Mouse (Mus musculus): ENCODE data around the gene Gria4. TPM values are rescaled to one million over a fixed set of nuclear protein-coding genes. Genes with fewer than 3 reads are reported as not detected.

Gria4 gene
- polyA plus RNA-seq, 1 experiment from 2014 or later, result 42.6 TPM

DNA sequence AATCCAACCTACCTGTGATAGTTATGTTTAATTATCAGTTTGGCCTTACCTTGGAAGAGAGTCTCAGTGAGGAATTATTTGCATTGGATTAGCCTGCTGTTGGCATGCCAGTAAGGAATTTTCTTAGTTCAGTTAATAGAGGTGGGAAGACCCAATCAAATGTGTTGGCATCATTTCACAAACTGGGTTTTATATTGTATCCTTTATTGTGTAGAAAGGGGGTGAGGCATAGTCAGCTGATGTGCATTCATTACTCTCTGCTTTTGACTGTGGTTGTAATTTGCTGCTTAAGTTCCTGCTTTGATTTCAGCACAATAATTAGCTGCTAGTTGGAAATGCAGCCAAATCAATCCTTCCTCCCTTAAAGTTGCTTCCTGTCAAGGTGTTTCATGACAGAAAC lies 83.7 kb downstream of the Gria4 start:
- Histone ChIP-seq H3K36me3 (ENCODE audit: control insufficient read depth, insufficient read depth, low read length) (no peaks in the 10 kb centered on the region), H3K27me3 (replicated peaks; ENCODE audit: control insufficient read depth, insufficient read depth, low read length) (no peaks in the 10 kb centered on the region), H3K4me2 (ENCODE audit: low read length) (no peak overlapping the region), H3K27ac (ENCODE audit: low read depth, low read length) (no peak overlapping the region), H3K9me3 (ENCODE audit: control insufficient read depth, low read length) (no peaks in the 10 kb centered on the region), H3K9ac (ENCODE audit: low read depth, low read length) (no peak overlapping the region), H3K4me1 (ENCODE audit: control insufficient read depth, insufficient read depth, low read depth, low read length) (no peaks in the 10 kb centered on the region), H3K4me3 (ENCODE audit: low read length) (no peak overlapping the region)
- ATAC-seq, result no peak

DNA sequence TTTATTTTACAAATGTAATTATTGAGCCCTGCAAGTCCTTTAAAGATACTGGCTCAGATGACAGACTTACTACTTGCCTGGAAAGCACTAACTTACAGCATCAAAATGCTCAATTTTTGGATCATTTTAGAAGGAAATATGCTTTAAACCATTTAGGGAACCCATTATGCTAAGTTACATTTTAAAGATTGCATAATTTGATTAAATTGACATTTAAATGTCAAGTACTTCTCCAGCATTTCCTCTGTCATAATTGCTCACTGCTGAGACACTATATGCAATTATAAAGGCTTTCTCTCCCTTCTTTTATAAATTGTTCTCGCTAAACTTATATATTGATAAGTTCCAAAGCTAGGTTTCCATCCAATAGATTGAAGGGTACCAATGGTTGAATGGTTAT lies 108.9 kb downstream of the Gria4 start:
- Histone ChIP-seq H3K4me3 (ENCODE audit: low read length) (no peak overlapping the region), H3K9ac (ENCODE audit: low read depth, low read length) (no peak overlapping the region), H3K27me3 (replicated peaks; ENCODE audit: control insufficient read depth, insufficient read depth, low read length) (no peaks in the 10 kb centered on the region), H3K36me3 (ENCODE audit: control insufficient read depth, insufficient read depth, low read length) (no peaks in the 10 kb centered on the region), H3K4me2 (ENCODE audit: low read length) (no peak overlapping the region), H3K9me3 (ENCODE audit: control insufficient read depth, low read length) (no peaks in the 10 kb centered on the region), H3K27ac (ENCODE audit: low read depth, low read length) (no peak overlapping the region), H3K4me1 (ENCODE audit: control insufficient read depth, insufficient read depth, low read depth, low read length) (no peaks in the 10 kb centered on the region)
- ATAC-seq, result no peak
- 85% methylated on average over 1 of the region's 1 CpGs for WGBS

GRCm38 (mm10) chr9:4680244-4680643 lies 115.8 kb downstream of the Gria4 start:
- Histone ChIP-seq H3K27me3 (replicated peaks; ENCODE audit: control insufficient read depth, insufficient read depth, low read length) (no peaks in the 10 kb centered on the region), H3K4me1 (ENCODE audit: control insufficient read depth, insufficient read depth, low read depth, low read length) (no peaks in the 10 kb centered on the region), H3K27ac (ENCODE audit: low read depth, low read length) (no peak overlapping the region), H3K4me3 (ENCODE audit: low read length) (no peak overlapping the region), H3K4me2 (ENCODE audit: low read length) (no peak overlapping the region), H3K36me3 (ENCODE audit: control insufficient read depth, insufficient read depth, low read length) (no peaks in the 10 kb centered on the region), H3K9ac (ENCODE audit: low read depth, low read length) (no peak overlapping the region), H3K9me3 (ENCODE audit: control insufficient read depth, low read length) (no peaks in the 10 kb centered on the region)
- WGBS, result 65% methylated on average over 2 of the region's 2 CpGs
- ATAC-seq, result peak; percentile 42; the same call in 1 of the 2 replicates

DNA sequence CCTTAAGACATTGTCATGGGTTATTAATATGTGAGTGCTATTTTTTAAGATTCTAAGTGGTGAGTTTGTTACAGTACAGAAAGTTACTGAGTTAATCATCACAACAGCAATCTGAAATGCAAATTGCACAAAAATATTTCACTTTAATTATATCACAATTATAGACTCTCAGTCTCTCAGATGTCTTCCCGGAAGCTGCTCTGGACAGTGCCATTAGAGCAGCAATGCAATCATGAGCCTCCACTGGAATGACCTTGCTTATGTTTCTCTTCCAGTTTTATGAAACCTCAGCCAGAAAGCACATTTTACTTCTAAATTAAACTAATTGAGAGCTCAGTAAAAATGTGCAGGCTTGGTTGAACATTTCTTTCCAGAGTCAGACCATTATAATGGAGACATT lies 116.9 kb downstream of the Gria4 start:
- ATAC-seq, result no peak
- Histone ChIP-seq H3K36me3 (ENCODE audit: control insufficient read depth, insufficient read depth, low read length) (no peaks in the 10 kb centered on the region), H3K9ac (ENCODE audit: low read depth, low read length) (no peak overlapping the region), H3K27ac (ENCODE audit: low read depth, low read length) (no peak overlapping the region), H3K4me1 (ENCODE audit: control insufficient read depth, insufficient read depth, low read depth, low read length) (no peaks in the 10 kb centered on the region), H3K4me2 (ENCODE audit: low read length) (no peak overlapping the region), H3K27me3 (replicated peaks; ENCODE audit: control insufficient read depth, insufficient read depth, low read length) (no peaks in the 10 kb centered on the region), H3K9me3 (ENCODE audit: control insufficient read depth, low read length) (no peaks in the 10 kb centered on the region), H3K4me3 (ENCODE audit: low read length) (no peak overlapping the region)
- WGBS, result 65% methylated on average over 1 of the region's 1 CpGs

DNA sequence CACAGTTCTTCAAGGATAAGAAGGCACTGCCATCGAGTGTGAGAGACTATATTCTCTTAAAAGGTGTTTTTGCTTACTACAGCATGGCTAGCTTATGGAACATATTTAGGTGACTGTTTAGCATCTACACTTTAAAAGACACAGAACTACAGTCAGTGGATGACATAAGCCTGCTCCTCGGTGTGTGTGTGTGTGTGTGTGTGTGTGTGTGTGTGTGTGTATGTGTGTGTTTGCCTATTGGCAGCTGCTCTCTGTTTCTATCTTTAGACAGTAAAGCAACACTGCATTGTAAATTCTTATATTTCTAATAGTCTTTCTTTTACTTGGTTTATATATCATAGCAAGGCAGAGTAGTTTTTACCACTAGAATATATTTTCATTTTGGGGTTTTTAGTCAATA lies 130.3 kb downstream of the Gria4 start:
- no peaks in the 10 kb centered on the region for H3K36me3 ChIP-seq (ENCODE audit: control insufficient read depth, insufficient read depth, low read length)
- H3K4me3 ChIP-seq (ENCODE audit: low read length), result no peak overlapping the region
- H3K4me2 ChIP-seq (ENCODE audit: low read length), result no peak overlapping the region
- H3K27me3 ChIP-seq (replicated peaks; ENCODE audit: control insufficient read depth, insufficient read depth, low read length), result no peaks in the 10 kb centered on the region
- H3K27ac ChIP-seq (ENCODE audit: low read depth, low read length), result no peak overlapping the region
- no peaks in the 10 kb centered on the region for H3K4me1 ChIP-seq (ENCODE audit: control insufficient read depth, insufficient read depth, low read depth, low read length)
- 82% methylated on average over 2 of the region's 2 CpGs for WGBS
- H3K9me3 ChIP-seq (ENCODE audit: control insufficient read depth, low read length), result no peaks in the 10 kb centered on the region
- no peak for ATAC-seq
- no peak overlapping the region for H3K9ac ChIP-seq (ENCODE audit: low read depth, low read length)

DNA sequence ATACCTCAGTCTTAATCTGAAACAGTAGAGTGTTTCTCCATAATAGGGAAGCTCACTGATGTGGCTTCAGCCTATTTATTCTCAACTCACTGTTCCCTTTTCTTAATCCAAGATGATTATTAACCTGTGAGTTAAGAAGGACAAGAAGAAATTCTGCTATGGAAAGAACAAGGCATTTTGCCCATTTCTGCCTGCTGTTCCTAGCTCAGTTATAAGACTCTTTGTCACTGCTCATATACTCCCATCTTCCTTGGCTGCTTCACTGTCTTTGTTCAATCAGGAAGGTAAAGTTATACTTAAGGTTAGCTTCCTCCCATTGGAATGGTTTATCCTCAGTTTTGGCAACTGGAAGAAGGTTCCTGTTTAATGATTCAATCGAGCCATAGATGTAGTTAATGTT lies 133.6 kb downstream of the Gria4 start:
- H3K4me2 ChIP-seq (ENCODE audit: low read length), result no peak overlapping the region
- no peak overlapping the region for H3K4me3 ChIP-seq (ENCODE audit: low read length)
- H3K9ac ChIP-seq (ENCODE audit: low read depth, low read length), result no peak overlapping the region
- H3K27me3 ChIP-seq (replicated peaks; ENCODE audit: control insufficient read depth, insufficient read depth, low read length), result no peaks in the 10 kb centered on the region
- WGBS, result 83% methylated on average over 1 of the region's 1 CpGs
- no peaks in the 10 kb centered on the region for H3K4me1 ChIP-seq (ENCODE audit: control insufficient read depth, insufficient read depth, low read depth, low read length)
- no peak overlapping the region for H3K27ac ChIP-seq (ENCODE audit: low read depth, low read length)
- H3K36me3 ChIP-seq (ENCODE audit: control insufficient read depth, insufficient read depth, low read length), result no peaks in the 10 kb centered on the region
- H3K9me3 ChIP-seq (ENCODE audit: control insufficient read depth, low read length), result no peaks in the 10 kb centered on the region
- ATAC-seq, result no peak

DNA sequence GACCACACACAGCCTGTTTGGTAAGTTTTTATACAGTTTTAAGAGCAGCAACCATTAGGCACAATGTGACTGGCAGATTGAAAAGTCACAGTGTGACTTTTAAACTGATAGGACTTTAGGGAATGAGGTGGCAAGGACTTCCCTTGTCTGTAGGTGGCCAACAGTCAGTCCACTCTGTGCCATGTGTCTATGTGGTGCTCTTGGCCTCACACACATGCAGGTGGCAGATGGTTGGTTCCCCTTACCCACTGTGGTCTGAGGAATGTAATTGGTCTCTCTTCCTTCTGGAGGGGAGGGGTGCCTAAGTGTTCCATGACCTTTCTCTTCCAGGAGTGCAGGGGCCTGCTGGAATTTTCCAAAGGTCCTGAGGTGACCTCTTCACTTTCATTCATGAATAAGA lies 137.1 kb downstream of the Gria4 start:
- Histone ChIP-seq H3K4me3 (ENCODE audit: low read length) (no peak overlapping the region), H3K9ac (ENCODE audit: low read depth, low read length) (no peak overlapping the region), H3K27me3 (replicated peaks; ENCODE audit: control insufficient read depth, insufficient read depth, low read length) (no peaks in the 10 kb centered on the region), H3K4me1 (ENCODE audit: control insufficient read depth, insufficient read depth, low read depth, low read length) (no peaks in the 10 kb centered on the region), H3K9me3 (ENCODE audit: control insufficient read depth, low read length) (no peaks in the 10 kb centered on the region), H3K4me2 (ENCODE audit: low read length) (no peak overlapping the region), H3K27ac (ENCODE audit: low read depth, low read length) (no peak overlapping the region), H3K36me3 (ENCODE audit: control insufficient read depth, insufficient read depth, low read length) (no peaks in the 10 kb centered on the region)
- no peak for ATAC-seq

DNA sequence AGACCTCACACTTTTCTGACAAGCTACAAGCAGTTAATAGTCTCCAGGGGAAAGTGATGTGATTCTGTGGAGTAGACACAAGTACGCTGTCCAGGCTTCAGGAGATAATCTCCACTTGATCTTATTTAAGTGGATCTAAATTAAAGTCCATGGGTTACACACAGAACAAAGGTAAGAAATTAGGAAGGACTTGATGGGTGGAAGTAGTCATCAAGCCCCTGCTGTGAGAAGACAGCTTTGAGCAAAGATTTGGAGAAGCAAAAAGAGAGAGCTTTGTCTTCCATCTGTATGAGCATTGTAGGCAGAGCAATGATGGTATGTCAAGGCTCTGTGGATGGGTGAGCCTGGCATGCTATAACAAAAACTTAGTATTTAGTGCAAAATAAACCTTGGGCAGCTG lies 141.7 kb downstream of the Gria4 start:
- no peak for ATAC-seq
- 76% methylated on average over 1 of the region's 1 CpGs for WGBS
- no peaks in the 10 kb centered on the region for H3K4me1 ChIP-seq (ENCODE audit: control insufficient read depth, insufficient read depth, low read depth, low read length)
- no peak overlapping the region for H3K27ac ChIP-seq (ENCODE audit: low read depth, low read length)
- no peaks in the 10 kb centered on the region for H3K27me3 ChIP-seq (replicated peaks; ENCODE audit: control insufficient read depth, insufficient read depth, low read length)
- no peak overlapping the region for H3K4me3 ChIP-seq (ENCODE audit: low read length)
- no peaks in the 10 kb centered on the region for H3K9me3 ChIP-seq (ENCODE audit: control insufficient read depth, low read length)
- H3K9ac ChIP-seq (ENCODE audit: low read depth, low read length), result no peak overlapping the region
- no peaks in the 10 kb centered on the region for H3K36me3 ChIP-seq (ENCODE audit: control insufficient read depth, insufficient read depth, low read length)
- no peak overlapping the region for H3K4me2 ChIP-seq (ENCODE audit: low read length)

GRCm38 (mm10) chr9:4639192-4639900 lies 156.7 kb downstream of the Gria4 start:
- no peak overlapping the region for H3K4me3 ChIP-seq (ENCODE audit: low read length)
- no peak overlapping the region for H3K9ac ChIP-seq (ENCODE audit: low read depth, low read length)
- H3K4me1 ChIP-seq (ENCODE audit: control insufficient read depth, insufficient read depth, low read depth, low read length), result no peaks in the 10 kb centered on the region
- H3K9me3 ChIP-seq (ENCODE audit: control insufficient read depth, low read length), result no peaks in the 10 kb centered on the region
- H3K27me3 ChIP-seq (replicated peaks; ENCODE audit: control insufficient read depth, insufficient read depth, low read length), result no peaks in the 10 kb centered on the region
- H3K36me3 ChIP-seq (ENCODE audit: control insufficient read depth, insufficient read depth, low read length), result no peaks in the 10 kb centered on the region
- ATAC-seq, result peak; percentile 67; the same call in 1 of the 2 replicates
- H3K27ac ChIP-seq (ENCODE audit: low read depth, low read length), result no peak overlapping the region
- 62% methylated on average over 2 of the region's 2 CpGs for WGBS
- no peak overlapping the region for H3K4me2 ChIP-seq (ENCODE audit: low read length)

GRCm38 (mm10) chr9:4631910-4632309 lies 164.1 kb downstream of the Gria4 start:
- no peak for ATAC-seq
- no peaks in the 10 kb centered on the region for H3K36me3 ChIP-seq (ENCODE audit: control insufficient read depth, insufficient read depth, low read length)
- H3K4me2 ChIP-seq (ENCODE audit: low read length), result no peak overlapping the region
- 80% methylated on average over 4 of the region's 4 CpGs for whole genome bisulfite sequencing
- H3K4me3 ChIP-seq (ENCODE audit: low read length), result no peak overlapping the region
- H3K9me3 ChIP-seq (ENCODE audit: control insufficient read depth, low read length), result no peaks in the 10 kb centered on the region
- no peaks in the 10 kb centered on the region for H3K4me1 ChIP-seq (ENCODE audit: control insufficient read depth, insufficient read depth, low read depth, low read length)
- H3K9ac ChIP-seq (ENCODE audit: low read depth, low read length), result no peak overlapping the region
- no peaks in the 10 kb centered on the region for H3K27me3 ChIP-seq (replicated peaks; ENCODE audit: control insufficient read depth, insufficient read depth, low read length)
- no peak overlapping the region for H3K27ac ChIP-seq (ENCODE audit: low read depth, low read length)
